In the genomic region with DNA sequence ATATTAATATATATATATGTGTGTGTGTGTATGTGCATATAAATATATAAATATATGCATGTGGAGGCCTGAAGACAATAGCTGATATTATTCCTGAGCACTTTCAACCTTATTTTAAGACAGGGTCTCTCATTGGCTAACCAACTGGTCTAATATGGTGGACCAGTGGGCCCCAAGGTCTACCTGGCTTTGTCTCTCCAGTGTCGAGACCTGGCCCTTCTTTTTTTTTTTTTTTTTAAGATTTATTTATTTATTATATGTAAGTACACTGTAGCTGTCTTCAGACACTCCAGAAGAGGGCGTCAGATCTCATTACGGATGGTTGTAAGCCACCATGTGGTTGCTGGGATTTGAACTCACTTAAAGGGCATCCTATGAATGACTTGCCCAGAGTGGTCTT, we compare ENCODE assay signal across 26 mouse cellular contexts. TPM values are rescaled to one million over a fixed set of nuclear protein-coding genes. Genes with fewer than 3 reads are reported as not detected.
"Had no signal": no experiment of that assay in that cellular context is flagged by ENCODE, and none has a peak within 500 bp of the region (broad histone marks: within the 10 kb centered on the region; RNA-seq: fewer than 3 reads in every experiment).

No protein-coding gene starts in this region.

RNA-seq across cellular contexts. Expression of a gene that starts 9.6 kb away (rescaled TPM):
- total RNA-seq: common myeloid progenitor, adult 5-6 weeks; forebrain, postnatal 0 days; gastrocnemius, adult 18-20 months; gastrocnemius, adult 2 months; gastrocnemius, postnatal 10 days; gastrocnemius, postnatal 14 days; gastrocnemius, postnatal 25 days; gastrocnemius, postnatal 36 days; gastrocnemius, postnatal 4 days; granulocyte monocyte progenitor cell, adult 5-6 weeks; heart, adult 18-20 months had no signal
- polyA plus RNA-seq: cortical plate, adult 2 months; embryonic facial prominence, embryonic 10.5 days; embryonic facial prominence, embryonic 11.5 days; embryonic facial prominence, embryonic 12.5 days; embryonic facial prominence, embryonic 13.5 days; erythroblast, embryonic 14.5 days; forebrain, embryonic 10.5 days; forebrain, embryonic 11.5 days; forebrain, embryonic 12.5 days; forebrain, embryonic 13.5 days; forebrain, embryonic 14.5 days; forebrain, embryonic 15.5 days; forebrain, embryonic 16.5 days; forebrain, postnatal 0 days; frontal cortex, adult 2 months; gonadal fat pad, adult 2 months had no signal
